Mouse (Mus musculus) left cerebral cortex, postnatal 4 days (tissue): ENCODE data around the gene Acer1. TPM values are rescaled to one million over a fixed set of nuclear protein-coding genes. Genes with fewer than 3 reads are reported as not detected.

Experiments used
- DNase-seq: peaks from one replicate; pipeline ENCODE4 v3.0.0-alpha.2; 2022
- intact Hi-C: fragments of 180-260 bp; cut with DNase I; formaldehyde crosslinking; loops from one replicate; pipeline ENCODE4 v1.15.1; 2025
- total RNA-seq, 2 experiments: library from RNA; stranded (reverse); gene quantifications; 2 replicates each; pipeline ENCODE4 v1.2.3; 2021

Acer1 gene
- total RNA-seq, 2 experiments from 2014 or later = not detected

DNA sequence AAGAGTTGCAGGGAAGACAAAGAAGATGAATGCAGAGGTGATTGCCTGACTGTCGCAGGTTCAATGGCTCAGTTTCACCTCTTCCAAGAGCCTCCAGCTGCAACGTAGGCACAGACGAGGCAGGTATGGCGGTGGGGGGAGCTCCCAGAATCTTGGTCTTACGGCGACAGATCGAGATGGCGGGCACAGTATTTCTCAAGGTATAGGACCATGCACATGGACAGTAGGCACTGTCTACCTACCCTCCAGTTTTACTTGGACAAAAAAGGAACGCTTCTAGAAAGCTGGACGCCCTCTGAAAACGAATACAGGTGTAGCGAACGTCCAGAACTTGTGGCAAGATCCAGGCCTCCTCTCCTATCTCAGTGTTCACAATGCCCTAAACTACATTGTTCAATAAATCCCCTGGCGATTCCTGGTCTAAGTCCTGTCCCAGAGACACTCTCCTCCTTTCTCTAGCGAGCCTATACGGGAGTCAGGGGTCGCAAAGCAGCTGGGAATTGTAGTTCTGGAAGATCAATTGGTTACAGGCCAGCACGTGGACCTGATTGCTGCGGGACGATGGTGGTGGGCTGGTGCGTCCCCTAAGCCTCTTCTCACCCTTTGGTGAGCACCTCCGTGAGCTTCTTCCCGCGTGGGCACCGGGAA, 7.7 kb upstream of the Acer1 start:
- intact Hi-C loops = no loop called here

DNA sequence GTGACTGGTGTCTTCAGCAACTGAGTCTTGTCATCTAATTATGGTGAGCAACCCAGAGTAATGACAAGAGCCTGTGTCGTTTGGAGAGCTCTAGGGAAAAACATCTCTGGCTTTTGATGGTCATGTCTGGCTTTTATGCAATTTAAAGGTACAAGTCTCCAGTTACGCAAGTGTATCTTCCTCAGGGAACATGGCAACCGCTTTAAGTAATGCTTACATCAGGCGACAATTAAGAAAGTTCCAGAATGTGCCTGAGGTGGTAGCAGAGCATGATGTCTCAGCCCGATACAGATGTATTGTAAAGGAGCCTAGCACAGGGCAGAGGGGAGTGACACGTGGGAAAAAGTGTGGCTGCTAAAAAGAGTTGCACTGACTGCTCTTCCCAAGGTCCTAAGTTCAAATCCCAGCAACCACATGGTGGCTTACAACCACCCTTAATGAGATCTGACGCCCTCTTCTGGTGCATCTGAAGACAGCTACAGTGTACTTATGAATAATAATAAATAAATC, 7.0 kb upstream of the Acer1 start:
- intact Hi-C loops = no loop called here
- no peak for DNase-seq

More for the DNA sequence above, 7.7 kb upstream of the Acer1 start:
- DNase-seq = peak; percentile 80

DNA sequence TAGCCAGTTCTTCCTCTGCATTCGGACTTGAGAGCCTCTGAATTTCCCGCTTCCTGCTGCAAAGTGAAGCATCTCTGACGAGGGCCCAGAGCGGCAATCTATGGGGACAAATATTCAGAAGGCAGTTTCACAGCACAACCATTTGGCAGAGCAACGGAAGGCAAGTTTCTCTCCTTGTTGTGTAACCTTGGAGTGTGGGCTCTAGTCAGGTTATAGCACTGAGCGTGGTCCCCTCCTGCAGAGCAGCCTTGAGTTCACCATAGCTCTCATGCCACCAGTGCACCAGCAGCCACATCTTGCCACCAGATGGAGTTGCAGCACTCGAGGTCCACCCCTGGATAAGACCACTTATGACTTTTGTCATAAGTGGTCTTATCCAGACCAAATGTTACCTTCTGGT, 6.5 kb upstream of the Acer1 start:
- no peak for DNase-seq
- intact Hi-C loops = no loop called here

DNA sequence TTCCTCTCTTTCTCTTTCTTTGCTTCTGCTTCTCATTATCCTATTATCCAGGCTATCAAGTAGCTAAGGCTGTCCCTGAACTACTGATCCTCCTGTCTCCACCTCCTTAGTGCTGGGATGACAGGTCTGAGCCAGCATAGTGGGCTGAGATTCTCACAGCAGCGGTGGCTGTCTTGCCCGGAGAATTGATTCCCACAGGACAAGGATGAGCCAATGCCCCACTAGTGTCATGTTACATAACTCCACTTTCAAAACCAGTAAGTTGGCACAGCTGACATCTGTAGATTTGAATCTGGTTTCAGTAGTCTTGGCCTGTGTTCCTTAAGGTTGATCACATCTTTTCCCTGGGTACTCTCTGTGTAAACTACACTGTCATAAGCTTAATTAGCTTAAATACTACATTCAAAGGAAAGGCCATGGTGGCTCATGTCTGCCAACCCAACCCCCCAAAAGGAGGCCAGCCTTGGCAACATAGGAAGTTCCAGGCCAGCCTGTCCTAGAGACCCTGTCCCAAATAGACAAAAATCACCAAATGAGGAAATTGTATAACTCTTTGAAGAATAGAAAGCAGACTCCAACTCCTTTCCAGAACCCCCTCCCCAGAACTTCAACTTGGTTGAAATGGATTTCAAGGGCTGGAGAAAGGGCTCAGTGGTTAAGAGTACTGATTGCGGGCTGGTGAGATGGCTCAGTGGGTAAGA, 4.3 kb upstream of the Acer1 start:
- no peak for DNase-seq
- intact Hi-C loops = no loop called here

GRCm38 (mm10) chr17:56985656-56986055, 3.7 kb upstream of the Acer1 start:
- no peak for DNase-seq
- intact Hi-C loops = no loop called here

DNA sequence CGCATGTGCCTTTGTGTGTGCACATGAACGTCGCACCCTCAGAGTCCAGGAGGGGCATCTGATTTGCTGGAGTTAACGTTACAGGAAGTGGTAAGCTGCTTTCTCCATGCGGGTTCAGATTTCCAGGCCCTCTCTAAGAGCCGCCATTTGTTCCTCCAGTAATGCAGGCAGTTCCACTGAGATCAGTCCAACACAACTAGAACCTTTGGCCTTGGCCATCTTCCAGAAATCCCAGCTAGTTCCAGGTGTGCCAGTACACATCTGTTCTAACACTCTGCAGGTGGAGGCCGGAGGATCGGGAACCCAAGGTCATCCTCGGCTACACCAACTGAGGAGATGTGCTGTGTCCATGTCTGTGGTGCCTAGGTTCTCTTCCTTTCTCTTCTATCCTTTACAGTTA, 3.0 kb upstream of the Acer1 start:
- intact Hi-C loops = no loop called here
- DNase-seq = no peak

- no peak for DNase-seq
- intact Hi-C loops = no loop called here
Observed at GRCm38 (mm10) chr17:56981049-56981448, 877 bp downstream of the Acer1 start.

GRCm38 (mm10) chr17:56979524-56979923, 2.4 kb downstream of the Acer1 start:
- intact Hi-C loops = no loop called here
- no peak for DNase-seq

GRCm38 (mm10) chr17:56976531-56977390, 5.2 kb downstream of the Acer1 start:
- intact Hi-C loops = no loop called here
- DNase-seq = no peak

GRCm38 (mm10) chr17:56975391-56975790, 6.5 kb downstream of the Acer1 start:
- intact Hi-C loops = no loop called here

GRCm38 (mm10) chr17:56974708-56975240, 7.2 kb downstream of the Acer1 start:
- DNase-seq = no peak
- intact Hi-C loops = no loop called here

More at GRCm38 (mm10) chr17:56975391-56975790, 6.5 kb downstream of the Acer1 start:
- no peak for DNase-seq

DNA sequence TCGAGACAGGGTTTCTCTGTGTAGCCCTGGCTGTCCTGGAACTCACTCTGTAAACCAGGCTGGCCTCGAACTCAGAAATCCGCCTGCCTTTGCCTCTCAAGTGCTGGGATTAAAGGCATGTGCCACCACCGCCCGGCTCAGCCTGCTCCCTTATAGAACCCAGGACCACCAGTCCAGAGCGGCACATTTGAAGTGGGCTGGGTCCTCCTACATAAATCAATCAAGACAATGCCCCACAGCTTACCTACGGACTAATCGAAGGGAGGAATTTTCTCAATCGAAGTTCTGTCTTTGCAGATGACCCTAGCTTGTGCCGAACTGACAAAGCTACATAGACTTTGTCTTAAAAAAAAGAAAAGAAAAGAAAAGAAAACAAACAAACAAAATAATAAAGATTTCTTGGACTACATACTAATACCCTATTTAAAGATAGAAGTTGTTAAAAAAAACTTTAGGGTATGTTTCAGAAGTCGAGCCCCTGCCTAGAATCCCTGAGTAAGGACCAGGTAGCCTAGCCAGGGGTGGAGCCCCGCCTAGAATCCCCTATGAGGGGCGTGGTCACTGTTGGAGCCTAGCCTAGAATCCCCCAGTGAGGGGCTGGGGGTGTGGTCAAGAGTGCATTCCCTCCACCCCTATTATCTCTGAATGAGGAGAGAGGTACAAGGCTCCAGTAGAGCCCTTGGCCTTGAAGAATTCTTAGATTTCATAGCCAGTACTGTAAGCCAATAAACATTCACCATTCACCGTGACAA, 7.8 kb downstream of the Acer1 start:
- no peak for DNase-seq
- intact Hi-C loops = no loop called here

DNA sequence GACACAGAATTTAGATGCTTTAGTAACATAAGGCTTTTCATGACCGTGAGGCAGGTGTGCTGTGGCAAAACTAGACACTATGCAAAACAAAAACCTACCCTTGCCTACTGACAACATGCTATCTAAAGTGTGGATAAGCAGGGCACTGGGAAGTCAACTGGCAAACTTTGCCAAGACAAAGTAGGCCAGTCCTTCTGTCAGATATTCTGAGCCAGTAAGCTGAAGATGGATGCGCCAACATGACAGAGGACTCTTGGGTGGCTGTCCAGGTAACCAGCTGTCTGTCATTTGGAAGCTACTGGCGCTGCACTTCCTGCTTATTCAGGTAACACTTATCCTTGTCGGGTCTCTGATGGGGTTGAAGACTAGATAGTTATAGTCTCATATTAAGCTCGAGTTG, 11.8 kb downstream of the Acer1 start:
- no peak for DNase-seq
- intact Hi-C loops = no loop called here

DNA sequence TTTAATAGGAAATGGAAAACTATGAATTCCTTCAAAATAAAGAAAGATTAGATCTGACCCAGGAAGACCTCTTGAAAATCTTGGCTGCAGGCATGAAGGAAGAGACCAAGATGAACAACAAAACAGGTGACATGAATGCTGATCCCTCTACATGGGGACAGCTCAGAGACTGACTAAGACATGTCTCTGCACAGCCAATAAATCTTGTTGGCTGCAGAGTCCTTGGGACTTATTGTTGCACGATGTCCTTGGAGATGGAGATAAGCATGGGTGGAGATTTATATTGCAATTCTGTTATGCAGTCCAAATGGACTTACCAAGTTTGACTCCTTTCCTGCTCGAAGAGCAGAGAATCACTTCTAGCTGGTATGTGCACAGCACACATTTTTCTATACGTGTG, 12.6 kb downstream of the Acer1 start:
- intact Hi-C loops = no loop called here
- DNase-seq = no peak

- no peak for DNase-seq
- intact Hi-C loops = no loop called here
Observed at GRCm38 (mm10) chr17:56963646-56964045, 18.3 kb downstream of the Acer1 start.

DNA sequence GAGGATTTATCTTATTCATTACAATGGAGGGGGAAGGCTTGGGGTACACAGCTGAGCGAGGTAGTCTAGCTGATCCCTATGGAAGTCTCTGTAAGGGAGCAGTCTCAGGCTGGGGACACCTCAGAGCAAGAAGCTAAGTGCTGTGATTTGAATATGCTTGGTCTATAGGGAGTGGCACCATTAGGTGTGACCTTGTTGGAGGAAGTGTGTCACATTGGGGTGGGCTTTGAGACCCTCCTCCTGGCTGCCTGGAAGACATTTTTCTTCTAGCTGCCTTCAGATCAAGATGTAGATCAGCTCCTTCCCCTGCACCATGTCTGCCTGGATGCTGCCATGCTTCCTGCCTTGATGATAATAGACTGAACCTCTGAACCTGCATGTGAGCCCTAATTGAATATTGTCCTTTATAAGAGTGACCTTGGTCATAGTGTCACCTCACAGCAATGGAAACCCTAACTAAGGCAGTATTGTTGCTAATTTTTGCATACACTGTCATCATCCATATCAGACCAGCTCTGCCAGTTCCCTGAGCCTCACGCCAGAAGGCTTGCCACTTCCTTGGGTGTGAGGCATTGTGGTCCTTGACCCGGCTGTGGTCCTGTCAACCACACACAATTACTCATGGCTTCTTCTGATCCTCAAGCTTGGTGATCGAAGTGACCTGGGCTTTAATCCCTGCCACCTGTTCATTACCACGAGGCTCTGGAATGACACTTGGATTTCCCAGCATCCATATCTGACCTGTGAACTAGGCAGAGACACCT, 19.1 kb downstream of the Acer1 start:
- intact Hi-C loops = no loop called here

GRCm38 (mm10) chr17:56961880-56962279, 20.0 kb downstream of the Acer1 start:
- DNase-seq = no peak
- intact Hi-C loops = no loop called here

More for the DNA sequence above, 19.1 kb downstream of the Acer1 start:
- no peak for DNase-seq

- DNase-seq = no peak
- intact Hi-C loops = no loop called here
Observed at GRCm38 (mm10) chr17:56958667-56959066, 23.3 kb downstream of the Acer1 start.

DNA sequence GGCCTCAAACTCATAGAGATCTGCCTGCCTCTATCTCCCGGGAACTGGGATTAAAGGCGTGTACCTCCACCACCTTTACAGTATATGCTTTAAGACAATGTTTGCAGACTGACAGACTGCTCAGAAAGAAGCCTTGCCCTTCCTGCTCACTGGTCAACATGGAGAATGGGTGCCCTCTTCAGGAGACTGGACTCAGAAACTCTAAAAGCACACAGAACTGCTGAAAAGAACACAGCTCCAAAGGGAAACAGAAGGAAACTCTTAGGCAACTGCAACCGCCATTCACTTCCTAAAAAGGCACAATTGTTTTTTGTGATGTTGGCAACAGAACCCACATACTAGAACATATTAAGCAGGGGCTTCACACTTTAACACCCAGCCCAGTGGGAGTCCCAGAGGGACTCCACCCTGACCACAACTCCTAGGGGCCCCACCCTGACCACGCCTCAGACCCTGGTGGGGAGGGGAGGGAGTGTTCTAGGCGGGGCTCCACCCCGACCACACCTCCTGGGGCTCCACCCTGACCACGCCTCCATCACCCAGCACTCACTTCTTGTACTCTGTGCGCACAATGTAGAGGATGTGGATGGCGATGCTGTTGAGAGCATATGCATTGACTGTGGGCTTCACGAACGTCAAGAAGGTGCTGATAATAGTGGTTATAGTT, 24.0 kb downstream of the Acer1 start:
- no peak for DNase-seq
- intact Hi-C loops = no loop called here
